Mouse (Mus musculus) intestine, postnatal 0 days (tissue): Measurements from ENCODE around the gene Cyp17a1. TPM values are rescaled to one million over a fixed set of nuclear protein-coding genes. Genes with fewer than 3 reads are reported as not detected.

ENCODE experiments used
- ATAC-seq: fragments of 200-750 bp; cut with Nextera tagmentation; 2 replicates; pipeline ENCODE4 v1.8.0; 2017; ENCODE audit warnings: mild to moderate bottlenecking, moderate TSS enrichment, moderate library complexity
- H3K27ac ChIP-seq: fragments of 300-500 bp; sonication (generic); 2 replicates; pipeline ENCODE4 v1.5.1; 2014; ENCODE audit warnings: mild to moderate bottlenecking, low read depth, low read length, moderate library complexity
- H3K27me3 ChIP-seq: fragments of 300-500 bp; sonication (generic); replicated peaks from 2 replicates; pipeline ENCODE4 v1.6.1; 2014; ENCODE audit warnings: low read length, mixed read lengths; ENCODE audit not compliant: control insufficient read depth, insufficient read depth
- H3K36me3 ChIP-seq: fragments of 300-500 bp; sonication (generic); 2 replicates; pipeline ENCODE4 v1.6.1; 2014; ENCODE audit warnings: mild to moderate bottlenecking, moderate library complexity; ENCODE audit not compliant: control insufficient read depth, insufficient read depth
- H3K4me1 ChIP-seq: fragments of 300-500 bp; sonication (generic); replicated peaks from 2 replicates; pipeline ENCODE4 v1.6.1; 2014; ENCODE audit warnings: antibody characterized with exemption, low read length, mixed read lengths; ENCODE audit not compliant: control insufficient read depth, insufficient read depth
- H3K4me2 ChIP-seq: fragments of 300-500 bp; sonication (generic); replicated peaks from 2 replicates; pipeline ENCODE4 v1.6.1; 2014; ENCODE audit warnings: low read depth, mild to moderate bottlenecking, moderate library complexity
- H3K4me3 ChIP-seq: fragments of 300-500 bp; sonication (generic); 2 replicates; pipeline ENCODE4 v1.5.1; 2014; ENCODE audit warnings: low read depth, low read length
- H3K9ac ChIP-seq: fragments of 300-500 bp; sonication (generic); 2 replicates; pipeline ENCODE4 v1.6.1; 2014; ENCODE audit warnings: mild to moderate bottlenecking, low read depth, low read length
- H3K9me3 ChIP-seq: fragments of 300-500 bp; sonication (generic); 2 replicates; pipeline ENCODE4 v1.6.1; 2016; ENCODE audit warnings: mixed run types; ENCODE audit not compliant: control insufficient read depth
- CTCF ChIP-seq: sonication (generic); IDR thresholded peaks from 2 replicates; pipeline ENCODE4 v1.5.1; 2016; ENCODE audit warnings: low read depth, mild to moderate bottlenecking, control low read depth, antibody characterized with exemption, moderate library complexity
- WGBS: fragments of 180-500 bp; shearing (Covaris S2); extraction: QIAGEN DNeasy Blood & Tissue Kit; methylation state at CpG from one replicate; pipeline ENCODE4 v1.1.7; 2014; 5-methylcytosine and 5-hydroxymethylcytosine counted together
- polyA plus RNA-seq: library from polyadenylated mRNA; unstranded; fragments of >200 nt; fragmentation: Nextera tagmentation; extraction: Ambion mirVana; gene quantifications from 2 replicates; pipeline ENCODE4 v1.2.1, GENCODE M21; 2015

Gene Cyp17a1
- polyA plus RNA-seq, 1 experiment from 2014 or later: not detected

- H3K27me3 ChIP-seq: no peaks in the 10 kb centered on the region
- 75% methylated on average over 19 of the region's 19 CpGs for WGBS
- TF ChIP-seq CTCF: no peak
- ATAC-seq: no peak
- no peak overlapping the region for H3K27ac ChIP-seq
- no peak overlapping the region for H3K9ac ChIP-seq
- no peak overlapping the region for H3K4me2 ChIP-seq
- no peaks in the 10 kb centered on the region for H3K9me3 ChIP-seq
- no peaks in the 10 kb centered on the region; the same call in 1 of the 2 replicates for H3K36me3 ChIP-seq
- no peaks in the 10 kb centered on the region for H3K4me1 ChIP-seq
- no peak overlapping the region for H3K4me3 ChIP-seq
These were observed 51.5 kb downstream of the Cyp17a1 start for GRCm38 (mm10) chr19:46621236-46622183.

- H3K9me3 ChIP-seq: no peaks in the 10 kb centered on the region
- H3K27ac ChIP-seq: no peak overlapping the region
- H3K4me1 ChIP-seq: no peaks in the 10 kb centered on the region
- peaks cover 4% of the 10 kb centered on the region; the same call in 1 of the 2 replicates for H3K36me3 ChIP-seq
- H3K27me3 ChIP-seq: no peaks in the 10 kb centered on the region
- no peak for ATAC-seq
- H3K4me2 ChIP-seq: no peak overlapping the region
- TF ChIP-seq CTCF: no peak
- 68% methylated on average over 14 of the region's 14 CpGs for WGBS
- no peak overlapping the region; the same call in 1 of the 2 replicates for H3K9ac ChIP-seq
- no peak overlapping the region for H3K4me3 ChIP-seq
These were observed 52.8 kb downstream of the Cyp17a1 start for GRCm38 (mm10) chr19:46620016-46620808.

- H3K4me1 ChIP-seq: no peaks in the 10 kb centered on the region
These were observed 53.5 kb downstream of the Cyp17a1 start for GRCm38 (mm10) chr19:46619518-46619917.

GRCm38 (mm10) chr19:46619001-46619400 lies 54.0 kb downstream of the Cyp17a1 start:
- TF ChIP-seq CTCF: no peak
- no peak overlapping the region for H3K27ac ChIP-seq
- no peak for ATAC-seq

More at GRCm38 (mm10) chr19:46619518-46619917, 53.5 kb downstream of the Cyp17a1 start:
- Histone ChIP-seq H3K4me3 (no peak overlapping the region), H3K36me3 (peaks cover 10% of the 10 kb centered on the region; the same call in 1 of the 2 replicates), H3K27ac (no peak overlapping the region), H3K9ac (no peak overlapping the region), H3K27me3 (no peaks in the 10 kb centered on the region), H3K9me3 (no peaks in the 10 kb centered on the region), H3K4me2 (no peak overlapping the region)
- ATAC-seq: no peak
- no peak for TF ChIP-seq CTCF
- WGBS: 89% methylated on average over 6 of the region's 6 CpGs

GRCm38 (mm10) chr19:46618322-46618721 lies 54.6 kb downstream of the Cyp17a1 start:
- no peak overlapping the region for H3K9ac ChIP-seq
- ATAC-seq: no peak

More at GRCm38 (mm10) chr19:46619001-46619400, 54.0 kb downstream of the Cyp17a1 start:
- H3K9ac ChIP-seq: no peak overlapping the region
- 67% methylated on average over 19 of the region's 19 CpGs for WGBS
- H3K4me3 ChIP-seq: no peak overlapping the region
- no peaks in the 10 kb centered on the region for H3K27me3 ChIP-seq
- no peak overlapping the region for H3K4me2 ChIP-seq
- no peaks in the 10 kb centered on the region for H3K4me1 ChIP-seq
- H3K36me3 ChIP-seq: peaks cover 14% of the 10 kb centered on the region; the same call in 1 of the 2 replicates
- H3K9me3 ChIP-seq: no peaks in the 10 kb centered on the region

GRCm38 (mm10) chr19:46617361-46617760 lies 55.6 kb downstream of the Cyp17a1 start:
- Histone ChIP-seq H3K27ac (no peak overlapping the region), H3K36me3 (peaks cover 28% of the 10 kb centered on the region), H3K9me3 (no peaks in the 10 kb centered on the region), H3K4me3 (no peak overlapping the region), H3K4me2 (no peak overlapping the region), H3K4me1 (no peaks in the 10 kb centered on the region), H3K9ac (no peak overlapping the region), H3K27me3 (no peaks in the 10 kb centered on the region)
- 79% methylated on average over 8 of the region's 8 CpGs for WGBS
- TF ChIP-seq CTCF: no peak
- ATAC-seq: no peak

More at GRCm38 (mm10) chr19:46618322-46618721, 54.6 kb downstream of the Cyp17a1 start:
- H3K36me3 ChIP-seq: peaks cover 19% of the 10 kb centered on the region; the same call in 1 of the 2 replicates
- H3K4me1 ChIP-seq: no peaks in the 10 kb centered on the region
- no peak for TF ChIP-seq CTCF
- H3K4me2 ChIP-seq: no peak overlapping the region
- H3K9me3 ChIP-seq: no peaks in the 10 kb centered on the region
- 49% methylated on average over 9 of the region's 9 CpGs for WGBS
- H3K27ac ChIP-seq: no peak overlapping the region
- H3K4me3 ChIP-seq: no peak overlapping the region
- no peaks in the 10 kb centered on the region for H3K27me3 ChIP-seq

Other genes with a start within 250 kb of the Cyp17a1 start
- 16.7 and 17.1 TPM in 2 replicates for gene Trim8, start 171.5 kb downstream of the Cyp17a1 start, polyA plus RNA-seq
- 21.1 and 25.6 TPM in 2 replicates for gene Arl3, start 100.0 kb downstream of the Cyp17a1 start, polyA plus RNA-seq
- gene Sfxn2, start 99.8 kb downstream of the Cyp17a1 start, polyA plus RNA-seq: 5.2 and 6.2 TPM in 2 replicates
- 33.1 and 35.2 TPM in 2 replicates for gene Wbp1l, start 74.1 kb downstream of the Cyp17a1 start, polyA plus RNA-seq
- 13.5 and 14.4 TPM in 2 replicates for gene Borcs7, start 16.7 kb upstream of the Cyp17a1 start, polyA plus RNA-seq
- 46.4 and 49.0 TPM in 2 replicates for gene As3mt, start 34.3 kb upstream of the Cyp17a1 start, polyA plus RNA-seq
- 6.5 TPM in 2 replicates for gene Cnnm2, start 88.4 kb upstream of the Cyp17a1 start, polyA plus RNA-seq